Mouse (Mus musculus) gastrocnemius, postnatal 10 days (tissue): ENCODE measurements at regions not wholly inside any gene's neighbourhood (a gene's known extent, or its start where the extent isn't known, plus 50 kb on each side); places are given as distances from the start of the nearest gene placed in this dataset.
A peak's percentile ranks its signal among the peaks of the same experiment; 100 is the strongest.
"Not testable (repeated sequence)": the region's sequence is repeated elsewhere in the genome, so short reads cannot be mapped to it uniquely, and the experiment has no call there.

Experiments
- DNase-seq: peaks from one replicate; pipeline ENCODE4 v3.0.0; 2021; ENCODE audit warnings: mixed read lengths

DNA sequence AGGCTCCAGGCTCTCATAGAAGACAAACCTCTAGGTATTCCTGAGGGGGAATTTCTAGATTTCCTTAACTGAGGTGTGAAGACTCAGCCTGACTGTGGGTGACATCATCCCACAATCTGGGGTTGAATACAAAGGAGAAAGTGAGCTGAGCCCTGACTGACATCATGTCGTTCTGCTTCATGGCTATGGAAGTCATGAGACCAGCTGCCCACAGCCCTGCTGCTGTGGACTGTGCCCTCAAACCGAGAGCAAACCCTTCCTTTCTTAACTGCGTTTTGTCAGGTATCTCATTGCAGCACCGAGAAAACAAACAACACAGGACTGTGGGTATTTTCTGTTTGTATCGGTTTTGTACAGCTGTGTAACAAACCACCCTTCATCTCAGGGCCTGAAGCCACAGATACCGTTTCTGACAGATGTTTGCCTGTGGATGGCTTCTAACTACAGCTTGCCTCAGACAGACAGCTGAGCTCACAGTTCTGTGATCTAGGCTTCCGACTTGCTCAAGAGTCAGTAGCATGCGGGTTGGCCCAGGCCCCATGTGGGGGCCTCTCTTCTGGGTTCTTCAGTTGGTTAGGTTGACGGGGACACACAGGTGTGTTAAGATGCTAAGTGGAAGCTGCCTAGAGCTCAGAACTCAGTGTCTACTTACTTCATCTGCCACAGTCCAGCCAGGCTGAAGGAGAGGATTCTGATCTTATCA is 150.9 kb downstream of the Tpra1 start:
- DNase-seq: no peak

DNA sequence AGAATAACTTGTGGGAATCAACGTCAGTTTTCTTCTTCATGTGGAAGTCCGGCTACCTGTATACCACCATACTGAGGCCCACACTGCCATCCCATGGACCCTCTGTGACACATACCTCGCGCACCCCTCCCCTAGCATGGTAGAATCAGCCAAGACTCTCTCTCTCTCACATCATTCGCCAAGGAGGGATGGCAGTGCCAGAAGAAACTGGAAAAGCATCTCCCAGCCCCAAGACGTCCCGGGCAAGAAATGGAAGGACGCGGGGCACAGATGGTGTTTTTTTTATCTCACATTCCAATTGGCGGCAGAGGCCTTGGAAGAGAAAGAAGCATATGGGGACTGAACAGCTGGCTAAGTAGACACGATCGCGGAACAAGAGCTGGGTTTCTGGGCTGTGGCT is 152.0 kb downstream of the Tpra1 start:
- DNase-seq: no peak

DNA sequence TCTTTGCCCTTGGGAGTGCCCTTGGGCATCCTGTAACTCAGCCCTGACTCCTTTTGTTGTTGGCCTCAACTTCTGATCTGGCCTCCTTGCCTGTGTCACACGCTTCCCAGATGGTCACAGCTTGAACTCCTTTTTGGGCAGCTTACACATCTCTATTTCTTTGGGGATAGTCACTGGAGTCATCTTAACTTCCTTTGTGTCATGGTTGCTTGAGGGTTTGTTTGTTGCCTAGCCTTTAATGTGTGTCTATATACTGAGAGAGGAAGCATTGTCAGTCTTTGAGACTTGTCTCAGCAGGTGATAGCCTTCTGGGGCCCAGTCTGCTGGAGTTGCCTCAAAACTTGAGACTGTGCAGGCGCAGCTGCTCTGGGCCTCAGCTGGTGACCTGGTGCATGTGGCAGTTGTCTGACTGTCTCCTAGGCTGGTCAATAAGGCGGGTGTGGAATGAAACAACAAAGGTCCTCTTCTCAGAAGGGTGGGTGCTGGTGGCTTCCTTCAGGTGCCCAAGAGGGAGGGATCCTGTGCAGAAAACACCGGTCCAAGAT is 157.5 kb downstream of the Tpra1 start:
- DNase-seq: no peak

DNA sequence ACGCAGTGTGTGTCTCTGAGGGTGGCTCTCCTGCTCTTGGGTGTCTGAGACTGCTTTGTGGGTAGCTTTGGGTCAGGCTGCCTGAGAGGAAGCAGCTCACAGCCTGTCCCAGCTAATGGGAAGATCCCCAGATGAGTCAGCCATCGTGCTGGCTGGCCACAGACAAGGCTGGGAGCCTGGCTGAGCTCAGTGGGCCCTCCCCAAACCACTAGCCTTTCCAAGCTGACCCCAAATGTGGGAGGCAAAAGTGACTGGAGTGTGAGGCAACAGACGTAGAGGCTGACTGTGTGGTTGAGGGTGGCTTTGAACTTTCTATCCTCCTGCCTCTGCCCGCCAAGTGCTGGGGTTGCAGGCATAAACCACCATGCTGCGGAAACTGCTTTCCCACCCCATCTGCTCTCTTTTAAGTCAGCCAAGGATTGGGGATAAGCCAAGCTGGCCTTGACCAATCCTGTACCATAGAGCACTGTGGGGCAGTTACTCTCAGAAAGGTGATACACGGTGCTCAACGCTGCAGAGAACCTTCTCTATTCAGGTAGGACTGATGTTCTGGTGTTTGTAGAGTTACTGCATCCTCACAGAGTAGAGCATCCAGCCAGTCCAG is 163.0 kb downstream of the Tpra1 start:
- DNase-seq: no peak

DNA sequence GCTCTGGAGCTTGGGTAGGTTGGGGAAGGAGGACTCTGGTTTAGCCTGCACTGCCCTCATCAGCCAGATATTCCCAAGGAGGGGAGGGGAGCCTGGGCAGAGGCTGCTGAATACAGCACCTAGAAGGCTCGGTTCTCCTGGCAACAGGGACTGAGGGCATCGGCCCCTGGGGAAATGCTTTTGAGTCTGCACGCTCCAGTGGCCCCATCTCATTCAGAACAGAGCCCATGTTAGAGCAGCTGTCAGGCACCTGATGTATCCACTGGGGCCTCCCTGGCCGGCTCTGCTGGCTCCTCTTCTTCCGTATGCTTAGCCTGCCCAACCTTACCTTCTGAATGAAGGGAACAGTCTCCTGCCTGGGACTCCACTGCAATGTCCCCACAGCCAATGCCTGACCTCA is 164.5 kb downstream of the Tpra1 start:
- DNase-seq: no peak

DNA sequence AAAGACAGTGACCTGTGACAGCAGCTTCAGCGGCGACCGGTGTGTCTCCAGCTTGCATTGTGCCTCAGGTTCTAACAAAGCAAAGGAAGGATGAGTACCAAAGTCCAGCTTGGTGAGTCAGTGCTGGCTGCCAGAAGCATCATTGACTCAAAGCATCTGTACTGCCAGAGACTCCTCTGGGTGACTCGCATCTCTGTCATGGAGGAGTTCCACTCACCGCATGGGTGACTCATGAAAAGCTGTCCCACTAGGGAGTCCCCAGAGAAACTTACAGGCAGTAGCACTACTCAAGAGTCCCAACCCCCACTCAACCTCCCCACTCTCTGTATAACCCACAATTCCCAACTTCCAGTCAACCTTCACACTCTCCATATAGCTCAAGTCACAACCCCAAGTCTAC is 166.2 kb downstream of the Tpra1 start:
- no peak for DNase-seq

DNA sequence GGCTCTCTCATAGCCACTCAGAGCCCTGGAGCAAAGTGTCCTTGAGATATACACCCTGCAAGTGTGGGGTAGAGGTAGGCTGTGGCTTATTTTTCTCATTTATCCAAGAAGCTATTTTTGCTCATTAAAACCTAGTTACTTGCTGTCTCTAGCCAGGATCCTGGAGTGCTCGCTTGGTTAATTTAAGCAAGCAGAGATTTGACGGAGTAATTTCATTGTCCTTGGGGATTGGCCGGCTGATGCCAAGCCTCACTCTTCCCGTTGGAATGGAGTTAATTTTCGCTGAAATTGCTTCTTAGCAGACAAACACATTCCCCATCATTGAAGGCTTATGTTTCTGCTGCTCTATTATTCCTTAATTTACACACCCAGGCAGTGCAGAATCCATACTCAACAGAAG is 167.1 kb downstream of the Tpra1 start:
- no peak for DNase-seq

DNA sequence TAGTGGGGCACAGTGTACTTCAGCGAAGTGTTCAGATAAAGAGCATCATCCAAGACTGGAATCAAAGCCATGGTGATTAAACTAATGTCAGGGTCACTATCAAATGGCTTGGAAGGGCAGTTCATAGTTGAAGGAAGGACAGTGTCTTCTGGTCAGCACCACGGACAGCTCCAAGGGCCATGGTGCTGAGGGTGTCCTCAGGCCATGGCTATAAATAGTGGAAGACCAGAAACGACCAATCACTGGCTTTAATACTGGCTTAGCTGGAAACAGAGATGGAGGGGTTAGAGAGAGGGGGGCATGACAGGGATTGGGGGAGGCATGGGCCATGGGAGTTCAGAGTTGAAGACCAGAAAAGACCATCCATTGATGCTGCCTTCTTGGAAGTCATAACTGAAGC is 168.0 kb downstream of the Tpra1 start:
- peak; percentile 72 for DNase-seq

DNA sequence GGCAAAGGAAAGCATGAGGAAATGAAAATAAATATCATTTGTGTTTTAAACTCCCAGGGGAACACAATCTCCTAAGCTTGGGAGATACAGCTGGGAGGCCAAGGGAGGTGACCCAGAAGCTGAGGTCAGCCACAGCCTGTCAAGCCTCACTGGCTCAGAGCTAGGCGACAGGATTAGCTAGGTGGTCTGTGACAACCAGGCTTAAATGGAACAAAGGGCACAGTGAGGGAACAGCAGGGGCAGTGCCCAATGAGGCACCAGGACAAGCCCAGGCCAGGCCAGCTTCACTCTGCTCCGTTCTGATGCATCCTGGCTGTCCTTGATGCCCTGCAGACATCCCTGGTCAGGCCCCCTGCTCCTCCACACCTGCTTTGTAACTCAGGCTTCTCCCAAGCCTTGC is 169.7 kb downstream of the Tpra1 start:
- DNase-seq: no peak

DNA sequence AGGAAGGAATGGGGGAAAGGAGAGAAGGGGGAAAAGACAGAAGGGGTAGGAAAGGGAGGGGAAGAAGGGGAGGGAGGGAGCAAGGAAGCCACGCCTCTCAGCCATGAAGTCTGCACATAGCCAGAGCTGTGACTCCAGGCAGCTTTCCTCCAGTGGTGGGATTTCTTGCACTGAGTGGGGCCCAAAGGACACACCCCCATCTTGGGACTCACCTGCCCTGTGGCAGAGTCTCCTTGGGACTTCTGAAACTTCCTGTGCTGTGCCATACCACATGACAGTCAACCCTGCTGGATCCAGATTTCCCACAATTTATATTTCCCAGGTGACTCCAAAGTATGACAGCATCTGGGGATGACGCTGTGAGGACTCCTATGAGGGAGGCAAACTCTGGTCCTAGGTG is 170.5 kb downstream of the Tpra1 start:
- no peak for DNase-seq

DNA sequence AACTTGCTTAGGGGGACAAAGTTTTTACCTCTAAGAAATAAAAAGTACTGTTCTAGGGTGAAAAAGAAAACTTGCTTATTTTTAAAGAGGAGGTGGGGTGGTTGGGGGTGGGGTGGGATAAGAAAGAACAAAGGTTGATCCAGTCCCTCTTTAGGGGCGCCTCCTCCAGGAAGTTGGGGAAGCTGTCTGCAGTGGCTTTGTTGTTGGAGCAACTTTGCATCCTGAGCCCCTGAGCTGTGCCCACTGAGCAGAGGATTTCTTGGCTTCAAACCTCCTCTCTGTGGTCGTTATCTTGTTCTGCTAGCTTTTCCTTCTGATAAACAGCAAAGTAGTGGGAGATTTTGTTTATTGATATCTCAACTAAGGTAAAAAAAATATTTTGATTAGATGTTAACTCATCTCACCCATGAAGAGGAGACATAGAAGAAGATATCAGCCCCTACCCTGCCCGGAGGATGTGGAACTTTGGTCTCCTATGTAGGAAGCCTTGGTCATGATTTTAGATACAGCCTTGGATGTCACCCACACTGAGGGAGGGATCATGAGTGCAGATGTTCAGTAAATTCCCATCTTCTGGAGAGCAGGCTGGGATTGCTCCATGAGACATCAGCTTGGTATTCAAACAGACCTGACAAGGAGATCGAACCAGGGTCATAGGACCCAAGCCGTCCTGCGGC is 179.7 kb downstream of the Tpra1 start:
- DNase-seq: no peak

DNA sequence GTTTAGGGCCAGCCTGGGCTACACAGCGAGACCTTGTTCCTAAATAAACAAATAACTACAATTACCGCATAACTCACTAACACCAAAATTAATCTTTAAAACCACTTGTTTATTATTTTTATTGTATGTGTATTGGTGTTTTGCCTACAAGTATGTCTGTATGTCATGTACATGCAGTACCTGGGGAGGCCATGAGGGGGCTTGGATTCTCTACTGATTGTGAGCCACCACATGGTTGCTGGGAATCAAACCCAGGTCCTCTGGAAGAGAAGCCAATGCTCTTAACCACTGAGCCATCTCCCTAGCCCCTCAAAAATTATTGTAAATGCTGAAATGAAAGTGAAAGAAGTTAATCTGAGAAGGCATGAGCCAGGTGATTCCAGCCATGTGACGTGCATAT is 182.4 kb downstream of the Tpra1 start:
- DNase-seq: no peak

DNA sequence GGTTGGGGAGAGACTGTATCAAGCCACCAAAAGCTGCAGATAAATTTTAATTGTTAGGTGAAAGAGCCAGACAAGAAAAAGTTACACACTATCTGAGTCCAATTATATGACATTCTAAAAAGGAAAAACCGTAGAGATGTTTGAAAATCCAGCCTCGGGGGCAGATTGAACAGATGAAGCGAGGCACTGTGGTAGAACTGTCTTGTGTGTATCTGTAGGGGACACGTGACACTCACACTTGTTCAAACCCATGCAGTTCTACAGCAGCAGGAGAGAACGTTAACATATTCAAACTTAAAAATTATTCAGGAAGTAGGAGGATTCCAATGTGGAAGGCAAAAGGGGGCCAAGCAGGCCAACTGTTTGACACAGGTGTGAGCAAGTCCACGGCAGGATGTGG is 183.1 kb downstream of the Tpra1 start:
- no peak for DNase-seq

DNA sequence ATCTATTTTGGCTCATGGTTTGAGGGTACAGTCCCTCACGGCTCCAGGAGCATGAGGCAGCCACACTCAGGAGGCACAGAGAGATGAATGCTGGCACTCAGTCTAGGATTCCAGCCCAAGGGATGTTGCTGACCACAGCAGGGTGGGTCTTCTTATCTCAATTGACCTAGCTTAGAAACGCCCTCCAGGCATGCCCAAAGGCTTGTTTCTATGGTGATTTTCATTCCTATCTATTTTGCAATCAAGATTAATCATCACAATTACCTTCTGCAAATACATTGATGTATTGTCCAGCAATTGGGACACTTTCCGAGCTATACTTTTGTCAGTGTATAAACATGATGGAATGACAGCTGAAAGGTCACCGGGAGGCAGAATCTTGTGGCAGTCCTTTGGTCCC is 185.6 kb downstream of the Tpra1 start:
- no peak for DNase-seq

DNA sequence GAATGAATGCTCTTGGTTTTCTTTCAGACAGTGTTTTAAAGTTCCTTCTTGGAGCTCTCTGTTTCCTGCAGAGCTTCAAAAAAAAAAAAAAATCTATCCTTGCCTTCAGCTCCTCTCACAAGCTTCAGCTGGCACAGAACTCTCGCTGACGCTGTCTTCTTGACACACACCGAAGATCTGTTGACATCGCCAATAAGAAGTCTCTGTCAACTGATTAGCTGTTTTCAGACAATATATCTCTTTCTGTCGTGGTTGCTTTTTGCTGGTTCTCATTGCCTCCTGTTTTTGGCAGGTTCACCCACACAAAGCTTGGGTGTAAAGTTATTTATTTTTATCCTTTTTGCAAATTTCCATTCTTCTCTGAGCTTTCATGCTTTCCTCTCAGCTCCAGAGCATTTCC is 188.0 kb downstream of the Tpra1 start:
- no peak for DNase-seq

DNA sequence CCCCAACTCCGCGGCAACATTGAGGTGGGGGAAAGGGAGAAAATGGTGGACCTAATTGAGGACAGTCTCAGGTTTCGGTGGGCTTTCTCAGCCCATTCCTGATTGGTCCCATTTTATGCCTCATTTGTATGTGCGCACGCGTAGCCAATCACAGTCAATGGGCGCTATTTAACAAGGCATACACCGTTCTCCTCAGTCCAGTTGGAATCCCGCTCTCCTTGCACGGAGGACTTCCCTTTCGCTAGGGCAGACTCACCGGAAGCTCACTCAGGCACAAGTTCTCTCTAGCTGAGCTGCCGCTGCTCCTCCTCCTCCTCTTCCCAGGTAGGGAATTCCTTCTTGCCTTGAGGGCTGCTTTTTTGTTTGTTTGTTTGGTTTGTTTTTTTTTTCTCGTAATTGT is 193.9 kb downstream of the Tpra1 start:
- no peak for DNase-seq

DNA sequence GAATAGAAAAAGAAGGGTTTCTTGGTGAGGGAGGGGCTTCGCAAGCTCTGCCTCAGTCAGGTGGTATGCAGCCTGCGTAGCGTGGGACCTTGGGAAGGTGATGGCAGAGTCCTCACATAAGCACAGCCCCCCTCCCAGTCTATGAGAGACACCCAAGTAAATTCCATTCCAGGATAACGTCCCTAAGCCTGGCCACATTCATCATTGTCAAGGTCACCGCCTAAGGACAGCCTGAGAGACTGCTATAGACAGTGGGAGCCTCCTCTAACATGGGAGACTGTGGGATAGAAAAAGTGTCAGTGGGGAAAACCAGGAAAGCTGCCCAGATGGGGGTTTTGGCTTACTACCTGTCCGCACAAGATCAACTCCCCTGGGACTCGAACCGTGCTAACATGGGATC is 195.5 kb downstream of the Tpra1 start:
- DNase-seq: no peak

DNA sequence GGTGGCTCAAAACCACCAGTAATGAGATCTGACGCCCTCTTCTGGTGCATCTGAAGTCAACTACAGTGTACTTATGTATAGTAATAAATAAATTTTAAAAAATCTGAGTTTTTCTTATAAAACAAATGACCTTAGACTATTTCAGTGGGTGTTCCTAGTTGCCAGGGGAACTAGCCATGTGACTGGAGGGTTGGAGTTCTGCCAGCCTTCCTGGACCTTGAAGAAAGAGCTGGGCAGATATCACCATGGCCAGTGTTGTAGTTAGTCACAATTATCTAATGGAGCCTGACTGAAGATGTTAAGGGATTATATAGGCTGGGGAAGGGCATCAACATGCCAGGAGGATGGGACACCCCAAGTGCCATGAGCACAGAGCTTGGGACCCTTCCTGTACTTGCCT is 217.2 kb downstream of the Tpra1 start:
- no peak for DNase-seq

DNA sequence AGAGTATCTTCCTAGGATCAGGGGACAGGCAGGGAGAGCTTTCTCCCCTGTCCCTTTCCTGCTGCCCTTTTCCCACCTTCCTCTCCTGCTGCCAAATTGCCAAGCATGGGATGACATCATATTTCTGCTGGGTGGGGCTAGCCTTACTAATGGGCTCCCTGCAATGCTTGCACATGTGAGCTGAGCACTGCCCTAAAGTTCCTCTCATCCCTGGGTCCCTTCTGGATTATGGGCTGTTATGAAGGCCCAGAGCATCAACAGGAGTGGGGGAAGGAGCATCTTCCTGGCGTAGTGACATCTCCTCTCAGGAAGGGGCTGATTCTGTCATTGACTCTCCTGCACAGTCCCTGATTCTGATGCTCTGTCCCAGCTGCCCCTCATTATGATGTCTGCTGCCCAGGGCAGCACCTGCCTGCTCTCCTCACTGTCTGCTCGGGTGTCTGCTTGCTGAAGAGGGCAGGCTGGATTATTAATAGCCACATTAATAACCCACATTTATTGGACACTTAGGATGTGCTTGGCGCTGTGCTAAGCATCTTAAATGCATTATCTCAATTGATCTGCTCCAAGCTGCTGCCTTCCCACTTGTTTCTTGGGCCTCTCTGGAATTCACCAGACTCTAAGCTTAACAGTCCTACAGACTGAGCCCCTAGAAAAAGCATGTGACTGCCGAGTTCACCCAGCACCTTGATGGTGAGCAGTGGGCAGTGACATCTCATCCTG is 219.1 kb downstream of the Tpra1 start:
- no peak for DNase-seq

DNA sequence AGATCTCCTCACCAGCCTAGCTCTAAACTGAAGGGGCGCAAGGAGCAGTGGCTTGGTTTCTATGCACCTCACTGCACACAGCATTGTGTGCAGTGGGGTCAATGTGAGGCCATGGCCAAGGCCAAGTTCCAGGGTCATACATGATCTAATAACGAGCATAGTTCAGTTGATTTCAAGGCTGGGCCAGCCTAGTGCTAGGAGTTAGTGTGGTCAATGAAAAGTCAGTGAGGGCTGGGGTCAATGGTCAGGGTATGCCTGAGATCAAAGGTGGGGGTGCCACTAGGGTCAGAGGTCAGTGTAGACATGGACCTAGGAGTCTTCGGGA is 219.7 kb downstream of the Tpra1 start:
- no peak for DNase-seq

DNA sequence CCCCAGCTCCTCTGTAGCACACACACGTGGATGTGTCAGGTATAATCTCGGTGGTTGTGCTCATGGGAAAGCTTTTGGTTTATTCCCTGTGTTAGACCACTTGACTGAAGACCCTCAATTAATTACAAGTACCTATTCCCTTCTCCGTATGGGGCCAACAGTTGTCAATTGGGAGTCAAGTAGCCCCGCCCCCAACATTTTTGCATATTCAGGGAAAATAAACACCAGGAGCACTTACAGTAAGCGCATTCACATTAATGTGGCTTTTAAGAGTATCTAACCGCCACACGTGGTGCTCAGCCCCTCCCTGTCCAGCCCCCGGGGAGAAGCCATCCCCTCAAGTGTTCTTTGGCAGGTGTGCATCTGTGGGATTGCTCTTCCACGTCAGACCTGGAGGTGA is 223.9 kb downstream of the Tpra1 start:
- DNase-seq: no peak

DNA sequence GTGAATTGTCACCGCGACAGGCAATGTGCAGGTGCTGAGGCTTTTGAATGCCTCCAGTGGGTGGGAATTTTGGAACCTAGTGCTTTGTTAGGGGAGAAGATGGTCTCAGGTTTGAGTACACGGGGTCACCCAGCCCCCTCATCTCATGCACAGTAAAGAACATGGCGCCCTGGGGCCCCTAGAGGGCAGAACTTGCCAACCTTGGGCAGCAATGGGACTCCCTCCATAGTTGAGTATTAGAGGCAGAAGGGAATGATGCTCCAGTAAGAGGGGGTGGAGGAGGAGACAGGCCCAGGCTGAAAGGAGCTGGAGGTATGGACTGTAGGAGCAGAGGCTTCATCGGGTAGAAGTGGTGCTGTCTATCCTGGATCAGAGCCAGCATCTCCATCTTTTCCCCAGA is 226.1 kb downstream of the Tpra1 start:
- DNase-seq: not testable (repeated sequence)

DNA sequence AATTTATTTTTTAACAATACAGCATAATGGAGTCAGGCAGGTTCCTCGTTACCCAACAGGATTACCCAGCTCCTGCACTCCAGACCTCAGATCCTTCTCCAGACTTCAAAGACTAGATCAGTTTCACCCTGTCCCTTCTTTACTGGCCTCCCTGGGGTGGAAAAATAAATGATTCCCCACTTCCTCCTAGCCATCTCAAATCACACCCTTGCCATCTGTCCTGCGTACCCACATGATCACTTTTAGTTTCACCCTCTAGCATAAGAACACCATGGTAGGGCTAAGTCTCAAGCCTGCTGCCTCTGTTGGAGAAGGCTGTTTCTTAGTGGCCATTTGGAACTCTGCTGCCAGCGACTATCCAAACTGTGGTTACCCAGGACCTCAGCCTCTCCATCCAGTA is 222.0 kb downstream of the Plxna1 start:
- no peak for DNase-seq
